ENCODE assay signal across 11 mouse cellular contexts in genomic region chr1:88279111-88280005, GRCm38 (mm10). TPM values are rescaled to one million over a fixed set of nuclear protein-coding genes. Genes with fewer than 3 reads are reported as not detected.
A peak's percentile ranks its signal among the peaks of the same experiment; 100 is the strongest.
DNase-seq lines count a peak whose midpoint lies in the region; ATAC-seq and TF ChIP-seq lines count a peak whose summit lies in the region.
"Had no signal": no experiment of that assay in that cellular context is flagged by ENCODE, and none has a peak within 500 bp of the region (broad histone marks: within the 10 kb centered on the region; RNA-seq: fewer than 3 reads in every experiment).

No protein-coding gene starts in this region.

- H3K4me1 ChIP-seq in intestine, embryonic 16.5 days (ENCODE audit: control insufficient read depth, insufficient read depth, low read length) = peaks cover 32% of the 10 kb centered on the region
- H3K4me1 ChIP-seq in thymus, adult 2 months (replicated peaks; ENCODE audit: control insufficient read depth, insufficient read depth, low read length) = peaks cover 8% of the 10 kb centered on the region

- DNase-seq in left cerebral cortex, adult 2 months (ENCODE audit: extremely low spot score in 1 of 2, low spot score in 2 of 2) = peak; percentile 12 to 17
- no peak for DNase-seq in left cerebral cortex, postnatal 4 days
- DNase-seq in ZHBTc4 (ENCODE audit: low read depth, low spot score) = peak; percentile 11
- DNase-seq in naive thymus-derived CD4-positive, alpha-beta T cell, adult 2 months (ENCODE audit: low read depth) = peak; percentile 45
- no peak for DNase-seq in thymus, adult 2 months
- DNase-seq in layer of hippocampus, postnatal 10 days (ENCODE audit: low spot score in 2 of 2) = no peak
- DNase-seq: thymus, postnatal 14 days had no signal

- intact Hi-C loops in left cerebral cortex, adult 2 months (cut with DNase I) = no loop called here
- intact Hi-C loops in left cerebral cortex, postnatal 4 days (cut with DNase I) = loop anchor here (10.0 kb wide), 2 partner anchors 125 to 275 kb away; partner anchors contain the start of gene Usp40

- 48% methylated on average over 9 of the region's 9 CpGs for WGBS in intestine, embryonic 16.5 days
- WGBS in thymus, adult 2 months = 52% methylated on average over 9 of the region's 9 CpGs

- H3K27ac ChIP-seq in left cerebral cortex, adult 2 months = no peak overlapping the region
- H3K27ac ChIP-seq in intestine, embryonic 16.5 days (ENCODE audit: low read length) = peak overlapping the region; percentile 58
- no peak overlapping the region for H3K27ac ChIP-seq in thymus, adult 2 months (ENCODE audit: control insufficient read depth, insufficient read depth, low read length)

- H3K4me3 ChIP-seq in left cerebral cortex, adult 2 months = no peak overlapping the region
- H3K4me3 ChIP-seq in intestine, embryonic 16.5 days (ENCODE audit: low read length) = no peak overlapping the region
- H3K4me3 ChIP-seq in thymus, adult 2 months (ENCODE audit: control insufficient read depth, insufficient read depth, low read length) = no peak overlapping the region

- no peaks in the 10 kb centered on the region for H3K27me3 ChIP-seq in intestine, embryonic 16.5 days (replicated peaks; ENCODE audit: control insufficient read depth, insufficient read depth, low read length)
- no peaks in the 10 kb centered on the region for H3K27me3 ChIP-seq in thymus, adult 2 months (ENCODE audit: control insufficient read depth, insufficient read depth, low read length)

- peak overlapping the region; percentile 19 for H3K4me2 ChIP-seq in intestine, embryonic 16.5 days (ENCODE audit: low read depth, low read length)

- TF ChIP-seq POLR2A in thymus, adult 2 months (IDR thresholded peaks at IDR 0.05; ENCODE audit: control insufficient read depth, extremely low read depth, insufficient read depth, low read length, poor library complexity) = no peak

- TF ChIP-seq CTCF in left cerebral cortex, adult 2 months (IDR thresholded peaks at IDR 0.05) = no peak
- no peak for TF ChIP-seq CTCF in thymus, adult 2 months (IDR thresholded peaks at IDR 0.05; ENCODE audit: borderline replicate concordance, control insufficient read depth, extremely low read depth, insufficient read depth, low read length, poor library complexity)

- ATAC-seq in intestine, embryonic 16.5 days = peak; percentile 67

- peaks cover 7% of the 10 kb centered on the region; the same call in 1 of the 2 replicates for H3K36me3 ChIP-seq in intestine, embryonic 16.5 days (ENCODE audit: control insufficient read depth, insufficient read depth, low read length)
- H3K36me3 ChIP-seq in thymus, adult 2 months (ENCODE audit: control insufficient read depth, insufficient read depth, low read length) = peaks cover 8% of the 10 kb centered on the region

- H3K9ac ChIP-seq in intestine, embryonic 16.5 days (ENCODE audit: low read depth, low read length) = no peak overlapping the region

- H3K9me3 ChIP-seq in intestine, embryonic 16.5 days (ENCODE audit: control insufficient read depth, low read length) = peaks cover 10% of the 10 kb centered on the region; the same call in 1 of the 2 replicates

RNA-seq across cellular contexts. Expression of gene Trpm8, which starts 1.9 kb away (rescaled TPM):
- total RNA-seq in left cerebral cortex, adult 2 months (2021) = under 1 TPM; 0.23 to 0.26 TPM
- total RNA-seq in left cerebral cortex, postnatal 4 days (2021) = 1 to 10 TPM in 1 of 2 experiments, under 1 TPM in 1; 0.82 to 1.2 TPM
- not detected in 2 replicates for polyA plus RNA-seq in intestine, embryonic 16.5 days (2015; fragmentation: Nextera tagmentation; extraction: Ambion mirVana)
- polyA plus RNA-seq in thymus, adult 2 months (2012; rRNA removed) = 0.03 and 0.08 TPM in 2 replicates
- under 1 TPM; 0.51 to 0.71 TPM for total RNA-seq in layer of hippocampus, postnatal 10 days (2021)
- polyA plus RNA-seq: heart, embryonic 16.5 days; limb, embryonic 14.5 days had no signal

RNA-seq across cellular contexts. Expression of gene Hjurp, which starts 1.9 kb away (rescaled TPM):
- total RNA-seq in left cerebral cortex, adult 2 months (2021) = 10 to 100 TPM; 45.8 to 47.2 TPM
- total RNA-seq in left cerebral cortex, postnatal 4 days (2021) = 10 to 100 TPM; 75.3 to 78.8 TPM
- 135 and 141 TPM in 2 replicates for polyA plus RNA-seq in intestine, embryonic 16.5 days (2015; fragmentation: Nextera tagmentation; extraction: Ambion mirVana)
- polyA plus RNA-seq in thymus, adult 2 months (2012; rRNA removed) = 168 and 197 TPM in 2 replicates
- 10 to 100 TPM; 44.8 to 49.1 TPM for total RNA-seq in layer of hippocampus, postnatal 10 days (2021)

RNA-seq across cellular contexts. Expression of gene Mroh2a, which starts 52.6 kb away (rescaled TPM):
- under 1 TPM in 1 of 2 experiments, not detected in 1; 0.19 TPM for total RNA-seq in left cerebral cortex, adult 2 months (2021)
- under 1 TPM; 0.04 to 0.20 TPM for total RNA-seq in left cerebral cortex, postnatal 4 days (2021)
- 0.76 and 0.88 TPM in 2 replicates for polyA plus RNA-seq in intestine, embryonic 16.5 days (2015; fragmentation: Nextera tagmentation; extraction: Ambion mirVana)
- polyA plus RNA-seq in thymus, adult 2 months (2012; rRNA removed) = 0.29 and 0.96 TPM in 2 replicates
- under 1 TPM; 0.07 to 0.87 TPM for total RNA-seq in layer of hippocampus, postnatal 10 days (2021)
- polyA plus RNA-seq: cortical plate, adult 2 months had no signal

Comparison
In these comparisons a context has a peak if more than half of its experiments do, and no peak if none do; other contexts are left out.
1. DNase-seq: peak in left cerebral cortex, adult 2 months (2 of 2), ZHBTc4 (single experiment) and naive thymus-derived CD4-positive, alpha-beta T cell, adult 2 months (single experiment); none in left cerebral cortex, postnatal 4 days (single experiment), thymus, adult 2 months (single experiment) and layer of hippocampus, postnatal 10 days (0 of 2).